Mouse (Mus musculus) bone marrow macrophage, adult 2 months (primary cell): Measurements from ENCODE around the gene Prdx1.

Source experiments
- CTCF ChIP-seq: IDR thresholded peaks from 2 replicates; pipeline ENCODE4 v1.5.1; 2012; ENCODE audit warnings: low read depth, mild to moderate bottlenecking, low read length, moderate library complexity
- POLR2A ChIP-seq: IDR thresholded peaks from 2 replicates; pipeline ENCODE4 v1.6.1; 2012; ENCODE audit warnings: mild to moderate bottlenecking, low read depth, low read length, borderline replicate concordance

DNA sequence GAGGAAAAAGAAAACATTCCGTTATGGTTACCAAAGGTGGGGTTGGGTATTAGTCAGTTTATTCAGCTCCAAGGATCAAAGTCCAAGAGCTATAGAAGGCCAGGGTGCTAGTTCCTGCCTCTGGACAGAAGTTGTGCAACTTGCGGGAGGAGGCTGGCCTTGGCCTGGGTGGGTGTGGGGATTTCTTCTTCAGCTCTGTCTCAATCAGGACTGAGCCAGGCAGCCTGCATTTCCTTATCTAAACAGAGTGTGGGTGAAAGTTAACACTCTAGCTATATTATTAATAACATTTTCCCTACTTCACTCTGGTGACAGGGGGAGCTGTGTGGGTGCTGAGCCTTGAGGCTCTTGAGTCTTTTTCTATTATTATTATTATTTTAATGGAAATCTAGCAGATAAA is 12.6 kb upstream of the Prdx1 start:
- TF ChIP-seq CTCF (no peak), POLR2A (no peak)
